Mouse (Mus musculus) cerebellum, adult 2 months (tissue): ENCODE measurements around the gene Ecm1. TPM values are rescaled to one million over a fixed set of nuclear protein-coding genes. Genes with fewer than 3 reads are reported as not detected.
"Not testable (repeated sequence)": the region's sequence is repeated elsewhere in the genome, so short reads cannot be mapped to it uniquely, and the experiment has no call there.

Experiments used
- DNase-seq, 2 experiments: peaks; one replicate each; pipeline ENCODE4 v3.0.0; 2021
- H3K27ac ChIP-seq: fragments of 200-500 bp; 2 replicates; pipeline ENCODE4 v1.5.1; 2012; ENCODE audit warnings: low read length, control low read depth, inconsistent platforms; ENCODE audit not compliant: insufficient read depth
- H3K27me3 ChIP-seq: fragments of 200-500 bp; 2 replicates; pipeline ENCODE4 v1.6.1; 2012; ENCODE audit warnings: inconsistent platforms, mild to moderate bottlenecking, low read length, moderate library complexity; ENCODE audit not compliant: control insufficient read depth, insufficient read depth
- H3K4me1 ChIP-seq: fragments of 200-500 bp; 2 replicates; pipeline ENCODE4 v1.6.1; 2011; ENCODE audit warnings: low read length; ENCODE audit not compliant: control insufficient read depth, insufficient read depth
- H3K4me3 ChIP-seq: fragments of 200-500 bp; replicated peaks from 2 replicates; pipeline ENCODE3; 2011; ENCODE audit warnings: mild to moderate bottlenecking, low read depth, low read length, control low read depth; ENCODE audit not compliant: insufficient read depth
- CTCF ChIP-seq: fragments of 200-500 bp; IDR thresholded peaks from 2 replicates; pipeline ENCODE4 v1.5.1; 2011; ENCODE audit warnings: low read depth, mild to moderate bottlenecking, control low read depth, low read length, moderate library complexity, borderline replicate concordance; ENCODE audit not compliant: insufficient read depth
- POLR2A ChIP-seq: fragments of 200-500 bp; IDR thresholded peaks from 2 replicates; pipeline ENCODE4 v1.6.1; 2011; ENCODE audit warnings: low read length, control low read depth, borderline replicate concordance; ENCODE audit not compliant: insufficient read depth
- WGBS: fragments of 180-500 bp; shearing (Covaris S2); methylation state at CpG from one replicate; pipeline ENCODE4 v1.1.7; 2018; 5-methylcytosine and 5-hydroxymethylcytosine counted together
- polyA plus RNA-seq: library from polyadenylated mRNA; depleted of rRNA; stranded (reverse); fragments of >200 nt; gene quantifications from 2 replicates; pipeline ENCODE4 v1.2.3, GENCODE M21; 2012

The Ecm1 gene
- polyA plus RNA-seq, 1 experiment: 14.3 TPM

DNA sequence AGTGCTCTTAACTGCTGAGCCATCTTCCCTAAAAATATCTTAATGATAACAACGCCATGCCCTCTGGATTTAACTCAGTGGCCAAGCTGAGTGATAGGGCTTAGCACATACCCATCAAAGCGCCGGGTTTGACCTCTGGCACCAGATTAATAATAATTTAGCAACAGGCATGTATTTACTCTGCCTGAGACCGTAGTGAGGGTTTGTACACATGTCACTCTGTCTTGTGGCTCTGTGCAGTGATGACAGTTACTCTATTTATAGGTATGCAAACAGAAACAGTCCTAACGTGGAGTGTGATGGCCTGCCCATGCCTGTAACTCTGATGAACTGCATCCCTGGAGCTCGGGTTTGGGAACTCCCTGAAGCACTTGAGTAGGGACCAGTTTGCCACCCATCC, 46.7 kb downstream of the Ecm1 start:
- 82% methylated on average over 6 of the region's 6 CpGs for WGBS
- DNase-seq: no peak
- no peak overlapping the region for H3K4me3 ChIP-seq
- TF ChIP-seq POLR2A (no peak), CTCF (no peak)
- no peaks in the 10 kb centered on the region for H3K4me1 ChIP-seq
- no peaks in the 10 kb centered on the region for H3K27me3 ChIP-seq
- H3K27ac ChIP-seq: no peak overlapping the region

DNA sequence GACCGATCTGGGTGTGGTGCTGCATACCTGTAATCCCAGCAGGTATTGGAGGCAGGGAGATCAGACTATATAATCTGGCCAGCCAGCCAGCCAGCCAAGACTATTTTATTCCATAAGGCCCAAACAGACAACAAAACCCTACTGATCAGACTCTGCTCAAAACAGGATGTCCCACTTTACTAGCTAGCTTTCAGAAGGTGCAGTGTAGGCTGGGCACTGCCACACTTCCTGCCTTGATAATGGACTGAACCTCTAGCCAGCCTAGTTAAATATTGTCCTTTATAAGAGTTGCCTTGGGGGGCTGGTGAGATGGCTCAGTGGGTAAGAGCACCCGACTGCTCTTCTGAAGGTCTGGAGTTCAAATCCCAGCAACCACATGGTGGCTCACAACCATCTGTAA, 48.8 kb downstream of the Ecm1 start:
- H3K4me1 ChIP-seq, H3K27ac ChIP-seq, DNase-seq, H3K4me3 ChIP-seq, H3K27me3 ChIP-seq: not testable (repeated sequence)
- 99% methylated on average over 2 of the region's 2 CpGs for WGBS

DNA sequence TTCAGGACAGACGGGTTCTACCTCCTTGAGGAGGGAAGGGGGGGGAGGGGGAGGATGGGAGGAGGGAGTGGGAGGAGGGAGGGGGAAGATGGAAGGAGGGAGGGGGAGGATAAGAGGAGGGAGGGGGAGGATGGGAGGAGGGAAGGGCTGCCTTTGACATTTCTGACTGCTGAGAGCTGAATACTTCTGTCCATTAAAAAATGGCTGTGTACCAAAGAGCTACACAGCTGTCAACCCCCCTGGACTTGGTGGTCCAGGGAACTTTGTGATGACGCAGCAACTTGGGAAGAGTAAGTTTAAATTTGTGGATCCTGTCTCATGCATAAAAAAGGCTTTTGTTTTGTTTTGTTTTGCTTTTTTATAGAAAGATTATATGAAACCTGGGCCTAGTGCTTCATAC, 49.4 kb downstream of the Ecm1 start:
- no peaks in the 10 kb centered on the region for H3K27me3 ChIP-seq
- no peak for DNase-seq
- no peak overlapping the region for H3K4me3 ChIP-seq
- no peak for TF ChIP-seq POLR2A
- no peak for TF ChIP-seq CTCF
- 53% methylated on average over 2 of the region's 2 CpGs for whole genome bisulfite sequencing
- peaks cover 6% of the 10 kb centered on the region; the same call in 1 of the 2 replicates for H3K4me1 ChIP-seq
- no peak overlapping the region for H3K27ac ChIP-seq

DNA sequence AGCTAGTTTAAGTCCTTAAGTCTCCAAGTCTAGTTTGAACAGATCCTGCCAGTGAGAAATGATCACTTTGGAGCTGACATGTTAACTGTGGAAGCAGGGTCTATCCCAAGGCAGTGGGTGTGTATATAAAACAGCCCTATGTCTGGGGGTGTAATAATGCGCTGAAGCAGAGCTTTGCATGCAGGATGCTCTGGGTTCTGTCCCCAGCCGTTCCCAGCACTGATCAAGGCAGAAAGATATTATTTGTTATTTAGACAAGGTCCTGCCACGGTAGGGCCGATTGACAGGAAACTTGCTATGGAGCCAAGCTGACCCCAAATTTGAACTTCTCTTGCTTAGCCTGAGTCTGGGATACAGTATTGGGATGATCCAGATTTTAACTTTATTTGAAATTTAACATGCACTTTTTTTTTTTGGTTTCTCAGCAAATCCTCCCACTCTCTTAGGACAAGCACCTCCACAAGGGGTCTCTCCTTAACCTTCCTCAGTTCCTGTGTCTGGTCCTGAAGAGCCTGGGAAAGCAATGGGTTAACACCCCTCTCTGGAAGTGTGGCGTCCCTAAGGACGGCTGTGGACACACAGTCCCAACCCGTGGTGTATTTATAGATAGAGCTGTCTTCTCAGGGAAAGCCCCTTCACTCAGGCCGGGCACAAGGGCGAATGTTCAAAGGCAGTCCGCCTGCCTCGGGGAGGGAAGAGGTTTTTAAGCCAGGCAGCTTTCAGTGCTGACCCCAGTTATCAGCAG, 50.0 kb downstream of the Ecm1 start:
- no peak for DNase-seq
- WGBS: 59% methylated on average over 11 of the region's 11 CpGs
- TF ChIP-seq CTCF: no peak
- TF ChIP-seq POLR2A: no peak
- Histone ChIP-seq H3K4me1 (peaks cover 6% of the 10 kb centered on the region; the same call in 1 of the 2 replicates), H3K4me3 (no peak overlapping the region), H3K27me3 (no peaks in the 10 kb centered on the region), H3K27ac (no peak overlapping the region)

DNA sequence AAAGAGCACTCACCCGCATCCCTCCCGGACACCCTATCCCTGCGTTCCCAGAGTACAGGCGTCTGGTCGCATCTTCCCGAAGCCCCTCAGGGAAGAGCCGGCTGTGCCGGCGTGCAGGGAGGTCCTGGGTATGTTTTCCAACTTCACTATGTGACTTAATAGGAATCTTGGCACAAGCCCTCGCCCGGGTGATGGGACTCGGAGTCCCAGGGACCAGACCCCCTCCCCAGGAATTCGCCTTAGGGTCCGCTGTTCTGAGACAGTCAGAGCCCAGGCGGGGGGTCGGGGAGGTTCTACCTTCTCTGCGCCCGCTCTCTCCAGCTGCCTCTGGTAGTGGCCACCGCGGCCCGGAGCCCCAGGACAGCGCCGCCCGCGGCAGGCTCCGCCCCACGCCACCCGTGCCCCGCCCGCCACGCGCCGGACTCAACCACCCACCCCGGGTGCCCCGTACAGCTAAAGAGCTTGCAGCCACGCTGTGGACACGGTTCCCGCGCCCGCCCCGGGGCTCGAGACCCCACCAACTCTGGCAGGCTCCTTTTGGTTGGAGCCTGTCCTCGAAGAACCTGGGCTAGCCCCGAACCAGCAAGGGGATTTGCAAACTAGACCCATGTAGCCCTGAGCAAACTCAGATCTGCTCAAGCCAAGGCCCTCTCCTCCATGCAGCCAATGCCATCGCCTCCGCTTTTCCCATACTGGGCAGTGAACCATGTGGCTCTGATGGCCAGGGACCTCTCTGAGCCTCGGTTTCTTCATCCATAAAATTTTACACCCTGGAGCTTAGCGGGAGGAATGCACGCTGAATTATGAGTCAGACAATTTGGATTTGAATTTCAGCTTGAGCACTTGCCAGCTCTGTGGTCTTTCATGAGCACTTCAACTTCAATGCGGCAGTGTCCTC, 51.6 kb downstream of the Ecm1 start, which contains the start of gene Adamtsl4:
TSS of gene Adamtsl4 (minus strand) at position 394 of the 898 bp plus-strand sequence.
- H3K27ac ChIP-seq: peak within 1 kb of the TSS; percentile 62
- DNase-seq: peak; percentile 72 to 76
- TF ChIP-seq CTCF (no peak), POLR2A (no peak)
- H3K4me3 ChIP-seq: peak within 1 kb of the TSS; percentile 76
- under 1% methylated on average over 50 of the region's 50 CpGs for WGBS
- H3K4me1 ChIP-seq: peaks cover 6% of the 10 kb centered on the region; the same call in 1 of the 2 replicates
- H3K27me3 ChIP-seq: no peaks in the 10 kb centered on the region

DNA sequence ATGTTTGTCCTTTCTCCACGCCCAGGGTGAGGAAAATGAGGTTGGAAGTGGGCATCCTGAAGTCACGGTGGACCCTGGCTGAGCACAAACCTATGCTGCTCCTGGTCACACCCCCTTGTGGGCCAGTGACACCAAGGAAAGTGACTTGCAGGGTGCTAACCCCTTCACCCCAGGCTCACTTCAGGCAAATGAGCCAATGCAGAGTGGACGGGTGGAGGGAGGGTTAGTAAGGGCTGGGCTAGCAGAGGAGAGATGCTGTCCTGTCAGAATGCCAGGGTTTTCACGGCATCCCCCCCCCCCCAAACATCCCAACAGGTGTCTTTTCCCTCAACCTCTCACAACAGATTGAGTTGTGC, 52.2 kb downstream of the Ecm1 start:
- no peak for DNase-seq
- Histone ChIP-seq H3K27ac (no peak overlapping the region), H3K4me3 (peak overlapping the region; percentile 76), H3K27me3 (no peaks in the 10 kb centered on the region), H3K4me1 (peaks cover 6% of the 10 kb centered on the region; the same call in 1 of the 2 replicates)
- 8% methylated on average over 4 of the region's 4 CpGs for WGBS
- no peak for TF ChIP-seq CTCF
- TF ChIP-seq POLR2A: no peak

DNA sequence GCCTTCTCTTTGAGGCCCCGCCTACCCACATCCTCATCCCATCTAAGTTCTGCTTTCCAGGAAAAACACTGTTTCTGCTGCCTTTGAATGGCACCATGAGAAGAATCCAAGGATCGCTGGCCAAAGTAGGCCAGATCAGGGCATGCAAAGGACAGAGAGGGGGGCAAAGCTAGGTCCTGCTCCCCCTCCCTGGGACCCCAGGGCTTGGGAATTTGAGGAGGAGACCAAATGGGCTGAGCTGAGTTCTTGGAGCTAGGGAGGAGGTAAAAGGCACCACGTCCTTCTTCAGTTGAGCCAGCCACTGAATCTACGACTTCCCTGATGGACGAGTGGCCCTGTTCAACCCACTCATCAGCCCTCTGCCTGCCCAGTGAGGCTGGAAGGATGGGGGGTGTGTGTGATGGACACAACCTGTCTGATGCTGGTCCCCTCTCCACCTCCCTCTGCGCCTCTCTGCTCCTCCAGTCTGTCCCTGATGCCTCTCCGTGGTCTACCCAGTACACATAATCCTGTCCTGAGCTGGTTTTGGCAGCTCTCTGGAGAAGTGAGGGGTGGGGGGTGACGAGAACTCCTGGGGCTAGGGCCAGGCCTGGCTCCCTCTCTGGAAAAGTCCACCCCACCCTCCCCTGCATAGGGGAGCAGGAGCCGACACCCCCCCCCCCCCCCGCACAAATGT, 52.7 kb downstream of the Ecm1 start:
- 43% methylated on average over 10 of the region's 10 CpGs for WGBS
- H3K27ac ChIP-seq: no peak overlapping the region
- H3K4me1 ChIP-seq: peaks cover 6% of the 10 kb centered on the region; the same call in 1 of the 2 replicates
- TF ChIP-seq CTCF (no peak), POLR2A (no peak)
- H3K27me3 ChIP-seq: no peaks in the 10 kb centered on the region
- DNase-seq: no peak
- H3K4me3 ChIP-seq: no peak overlapping the region
